Mouse (Mus musculus) bone marrow macrophage, adult 2 months (primary cell): ENCODE data around the gene Uggt2.

Experiments used
- CTCF ChIP-seq: IDR thresholded peaks from 2 replicates; pipeline ENCODE4 v1.5.1; 2012; ENCODE audit warnings: low read depth, mild to moderate bottlenecking, low read length, moderate library complexity
- POLR2A ChIP-seq: IDR thresholded peaks from 2 replicates; pipeline ENCODE4 v1.6.1; 2012; ENCODE audit warnings: mild to moderate bottlenecking, low read depth, low read length, borderline replicate concordance

GRCm38 (mm10) chr14:119123582-119123981 lies 24.4 kb upstream of the Uggt2 start:
- TF ChIP-seq CTCF (no peak), POLR2A (no peak)
